Mouse (Mus musculus) liver, embryonic 14.5 days (tissue): ENCODE data around the gene Tmem221. TPM values are rescaled to one million over a fixed set of nuclear protein-coding genes. Genes with fewer than 3 reads are reported as not detected.

ENCODE experiments used
- ATAC-seq: fragments of 200-750 bp; cut with Nextera tagmentation; 2 replicates; pipeline ENCODE4 v1.8.0; 2017; ENCODE audit warnings: moderate number of reproducible peaks, mild to moderate bottlenecking, moderate library complexity; ENCODE audit not compliant: insufficient read depth
- DNase-seq, 3 experiments: peaks; one replicate each; pipeline ENCODE4 v3.0.0-alpha.2; 2012 to 2013; ENCODE audit warnings: low read depth in 3 of 3, low spot score in 3 of 3
- H3K27ac ChIP-seq: fragments of 300-500 bp; sonication (generic); 2 replicates; pipeline ENCODE4 v1.5.1; 2014; ENCODE audit warnings: moderate library complexity, mild to moderate bottlenecking, control low read depth, inconsistent platforms
- H3K27me3 ChIP-seq: fragments of 300-500 bp; sonication (generic); 2 replicates; pipeline ENCODE4 v1.6.1; 2014; ENCODE audit warnings: mild to moderate bottlenecking, low read length, moderate library complexity; ENCODE audit not compliant: control insufficient read depth, insufficient read depth
- H3K36me3 ChIP-seq: fragments of 300-500 bp; sonication (generic); replicated peaks from 2 replicates; pipeline ENCODE4 v1.6.1; 2014; ENCODE audit warnings: low read depth; ENCODE audit not compliant: control insufficient read depth, insufficient read depth
- H3K4me1 ChIP-seq, 2 experiments: fragments of 200-500 bp in 1 of 2; fragments of 300-500 bp in 1 of 2; sonication (generic) in 1 of 2; replicated peaks; 2 replicates each; pipeline ENCODE4 v1.6.1; 2012 to 2014; ENCODE audit warnings: antibody characterized with exemption in 1 of 2, inconsistent platforms in 1 of 2, low read length in 1 of 2; ENCODE audit not compliant: control insufficient read depth in 2 of 2, insufficient read depth in 2 of 2
- H3K4me2 ChIP-seq: fragments of 300-500 bp; sonication (generic); 2 replicates; pipeline ENCODE4 v1.6.1; 2014; ENCODE audit warnings: low read depth, mild to moderate bottlenecking, control low read depth, moderate library complexity
- H3K4me3 ChIP-seq, 2 experiments: fragments of 200-500 bp in 1 of 2; fragments of 300-500 bp in 1 of 2; sonication (generic) in 1 of 2; 2 replicates each; pipeline ENCODE4 v1.5.1; 2012 to 2014; ENCODE audit warnings: low read depth in 2 of 2, low read length in 2 of 2, mild to moderate bottlenecking in 2 of 2, control low read depth in 1 of 2, inconsistent platforms in 1 of 2, moderate library complexity in 1 of 2; ENCODE audit not compliant: insufficient read depth in 1 of 2
- H3K9ac ChIP-seq: fragments of 300-500 bp; sonication (generic); replicated peaks from 2 replicates; pipeline ENCODE4 v1.6.1; 2014; ENCODE audit warnings: mild to moderate bottlenecking, control low read depth, moderate library complexity
- H3K9me3 ChIP-seq: fragments of 300-500 bp; sonication (generic); 2 replicates; pipeline ENCODE4 v1.6.1; 2016; ENCODE audit warnings: low read length, mixed read lengths; ENCODE audit not compliant: control insufficient read depth
- CTCF ChIP-seq: IDR thresholded peaks from 2 replicates; pipeline ENCODE4 v1.5.1; 2016; ENCODE audit warnings: antibody characterized with exemption, low read depth, control low read depth
- EP300 ChIP-seq: IDR thresholded peaks from 2 replicates; pipeline ENCODE4 v1.6.1; 2016; ENCODE audit warnings: antibody characterized with exemption, low read depth
- WGBS: fragments of 180-500 bp; shearing (Covaris S2); extraction: QIAGEN DNeasy Blood & Tissue Kit; methylation state at CpG from one replicate; pipeline ENCODE4 v1.1.7; 2014; ENCODE audit not compliant: insufficient replicate concordance; 5-methylcytosine and 5-hydroxymethylcytosine counted together
- polyA plus RNA-seq, 2 experiments: library from polyadenylated mRNA; depleted of rRNA in 1 of 2; stranded (reverse) in 1 of 2; unstranded in 1 of 2; fragments of >200 nt; fragmentation: Nextera tagmentation in 1 of 2; extraction: Ambion mirVana in 1 of 2; gene quantifications; 2 replicates each; pipeline versions ENCODE4 v1.2.1 to v1.2.3; 2012 to 2014

Gene Tmem221
- polyA plus RNA-seq, 2 experiments = 0.25 to 0.39 TPM

DNA sequence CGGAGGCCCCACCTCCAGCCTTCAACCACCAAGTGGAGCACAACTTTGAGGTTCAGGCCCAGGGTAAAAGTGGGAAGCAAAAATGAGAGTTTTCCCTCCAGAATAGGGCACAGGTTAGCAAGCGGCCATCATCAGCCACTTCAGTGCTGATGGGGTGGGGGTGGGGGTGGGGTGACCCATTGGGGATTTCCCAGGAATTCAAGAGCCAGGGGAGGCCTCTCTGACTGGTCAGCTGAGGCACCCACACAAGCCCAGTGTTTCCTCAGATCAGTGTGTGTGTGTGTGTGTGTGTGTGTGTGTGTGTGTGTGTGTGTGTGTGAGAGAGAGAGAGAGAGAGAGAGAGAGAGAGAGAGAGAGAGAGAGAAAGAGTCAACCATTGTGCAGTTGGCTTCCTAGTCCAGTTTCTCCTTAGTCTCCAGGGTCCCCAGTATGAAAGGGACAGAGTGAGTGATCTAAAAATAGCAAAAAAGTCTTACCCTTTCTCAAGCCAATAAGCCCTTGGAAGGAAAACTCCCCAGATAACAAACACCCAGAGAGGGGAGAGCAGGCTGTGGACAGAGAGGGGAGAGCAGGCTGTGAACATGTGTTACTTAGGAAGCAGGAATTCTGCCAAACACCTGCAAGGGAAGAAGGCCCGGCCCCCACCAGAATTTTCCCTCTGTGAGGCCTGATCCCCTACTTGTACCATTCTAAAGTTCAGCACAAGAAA is 31.4 kb downstream of the Tmem221 start:
- no peak overlapping the region for H3K4me2 ChIP-seq
- H3K27me3 ChIP-seq = peaks cover 15% of the 10 kb centered on the region
- 38% methylated on average over 3 of the region's 3 CpGs for WGBS
- no peak overlapping the region for H3K4me3 ChIP-seq
- H3K9me3 ChIP-seq = no peaks in the 10 kb centered on the region
- no peak for TF ChIP-seq CTCF
- H3K36me3 ChIP-seq = no peaks in the 10 kb centered on the region
- no peak overlapping the region for H3K9ac ChIP-seq
- peaks cover 0 to 5% of the 10 kb centered on the region in 2 experiments; a peak in 2 of 4 replicates for H3K4me1 ChIP-seq
- no peak overlapping the region for H3K27ac ChIP-seq
- DNase-seq (no peak), ATAC-seq (no peak)

- 10% methylated on average over 6 of the region's 6 CpGs for WGBS
- no peak overlapping the region for H3K4me2 ChIP-seq
- H3K9ac ChIP-seq = no peak overlapping the region
- H3K27me3 ChIP-seq = peaks cover 15% of the 10 kb centered on the region
- no peak overlapping the region for H3K27ac ChIP-seq
- ATAC-seq (peak; percentile 27; the same call in 1 of the 2 replicates), DNase-seq (no peak)
- no peak overlapping the region for H3K4me3 ChIP-seq
- peaks cover 0 to 5% of the 10 kb centered on the region in 2 experiments; a peak in 2 of 4 replicates for H3K4me1 ChIP-seq
- H3K36me3 ChIP-seq = no peaks in the 10 kb centered on the region
- no peaks in the 10 kb centered on the region for H3K9me3 ChIP-seq
- TF ChIP-seq CTCF (no peak), EP300 (no peak)
These were observed 32.4 kb downstream of the Tmem221 start for GRCm38 (mm10) chr8:71526272-71526671.

DNA sequence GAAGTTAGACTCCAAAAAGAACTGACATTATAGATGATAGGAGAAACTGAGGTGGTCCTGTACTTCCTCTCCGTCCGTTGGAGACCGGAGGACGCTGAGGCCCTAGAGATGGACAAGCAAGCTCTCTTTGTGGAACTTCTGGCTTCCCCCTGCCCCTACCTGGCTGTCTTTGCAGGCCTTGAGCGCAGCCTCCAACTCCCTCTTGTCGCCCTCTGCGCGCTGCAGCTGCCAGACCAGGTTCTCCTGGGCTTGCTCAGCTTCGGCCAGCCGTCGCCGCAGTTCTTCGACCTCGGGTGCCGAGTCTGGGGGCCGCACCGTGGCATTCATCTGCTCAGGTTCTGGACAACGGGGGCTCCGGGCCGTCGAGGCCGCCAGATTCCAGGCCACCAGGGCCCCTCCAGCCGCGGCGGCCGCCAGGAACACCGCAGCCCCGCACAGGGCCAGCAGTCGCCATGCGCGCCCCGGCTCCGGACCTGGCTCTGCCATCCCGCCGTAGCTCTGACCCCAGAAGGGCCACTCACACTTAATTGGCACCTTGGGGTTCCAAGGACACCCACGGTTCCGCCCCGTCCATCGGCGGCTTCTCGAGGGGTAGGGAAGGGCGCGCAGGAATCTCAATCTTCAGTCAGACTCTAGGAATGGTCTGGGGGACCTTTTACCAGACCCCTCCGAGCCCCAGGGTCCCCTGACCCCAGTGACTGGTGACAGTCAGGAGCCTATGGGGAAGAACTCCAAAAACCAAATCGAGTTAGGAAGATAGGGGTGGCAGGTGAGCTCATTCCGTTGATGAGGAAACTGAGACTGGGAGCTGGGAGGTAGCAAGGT is 33.2 kb downstream of the Tmem221 start, which contains the start of gene Ccdc194:
Gene Ccdc194, minus strand, starts transcription at position 486 of the 825 bp plus-strand sequence.
- no peak within 1 kb of the TSS for H3K9ac ChIP-seq

GRCm38 (mm10) chr8:71521634-71522033 is 37.0 kb downstream of the Tmem221 start:
- TF ChIP-seq EP300 = no peak
- TF ChIP-seq CTCF = peak; percentile 96
- no peak overlapping the region for H3K4me2 ChIP-seq
- DNase-seq (peak; percentile 66 to 75 (median 69)), ATAC-seq (peak; percentile 75)
- no peaks in the 10 kb centered on the region for H3K36me3 ChIP-seq
- no peak overlapping the region for H3K27ac ChIP-seq
- peaks cover 15% of the 10 kb centered on the region for H3K27me3 ChIP-seq
- H3K9me3 ChIP-seq = no peaks in the 10 kb centered on the region
- H3K4me3 ChIP-seq = no peak overlapping the region
- H3K9ac ChIP-seq = no peak overlapping the region
- WGBS = 3% methylated on average over 17 of the region's 17 CpGs
- H3K4me1 ChIP-seq = no peaks in the 10 kb centered on the region; a peak in 1 of 4 replicates

More for the DNA sequence above, 33.2 kb downstream of the Tmem221 start, which contains the start of gene Ccdc194:
- DNase-seq (no peak), ATAC-seq (no peak)
- H3K36me3 ChIP-seq = no peaks in the 10 kb centered on the region
- H3K4me2 ChIP-seq = no peak within 1 kb of the TSS
- no peaks in the 10 kb centered on the region for H3K9me3 ChIP-seq
- H3K27ac ChIP-seq = no peak within 1 kb of the TSS
- TF ChIP-seq CTCF (no peak), EP300 (no peak)
- peaks cover 0 to 5% of the 10 kb centered on the region in 2 experiments; a peak in 2 of 4 replicates for H3K4me1 ChIP-seq
- WGBS = 31% methylated on average over 46 of the region's 46 CpGs
- peaks cover 15% of the 10 kb centered on the region for H3K27me3 ChIP-seq
- no peak within 1 kb of the TSS for H3K4me3 ChIP-seq
